Mouse (Mus musculus): Measurements from ENCODE around the gene Pitpna. TPM values are rescaled to one million over a fixed set of nuclear protein-coding genes. Genes with fewer than 3 reads are reported as not detected.

Gene Pitpna
- total and polyA plus RNA-seq, 2 experiments from 2014 or later = 58.4 to 74.0 TPM

DNA sequence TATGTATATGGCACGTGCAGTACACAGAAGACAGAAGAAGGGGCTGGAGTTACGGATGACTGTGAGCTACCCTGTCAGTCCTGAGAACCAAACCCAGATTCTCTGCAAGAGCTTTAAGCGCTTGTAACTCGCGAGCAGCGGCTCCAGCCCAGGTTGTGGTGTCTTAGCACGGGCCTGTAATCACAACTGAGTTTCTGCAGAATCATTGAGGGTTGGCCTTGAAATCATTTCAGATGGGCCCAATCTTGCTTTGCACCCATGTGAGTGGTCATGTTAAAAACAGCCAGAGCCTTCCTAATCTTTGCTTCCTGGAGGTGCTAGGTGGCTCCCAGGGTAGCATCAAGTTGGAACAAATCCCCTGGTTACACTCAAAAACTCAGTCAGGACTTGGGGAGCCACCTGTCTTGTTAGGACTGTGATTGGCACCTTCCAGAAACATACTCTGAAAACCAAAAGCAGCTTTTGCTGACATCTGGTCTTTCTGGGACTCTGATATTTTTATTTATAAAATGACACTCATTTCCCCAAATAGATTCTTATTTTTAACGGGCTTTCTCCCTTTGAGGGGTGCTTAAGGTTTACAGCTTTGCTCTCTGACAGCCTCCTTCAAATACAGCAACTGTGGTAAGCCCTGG is 27.9 kb upstream of the Pitpna start:
- no peak for ATAC-seq (ENCODE audit: insufficient read depth, low read depth)

DNA sequence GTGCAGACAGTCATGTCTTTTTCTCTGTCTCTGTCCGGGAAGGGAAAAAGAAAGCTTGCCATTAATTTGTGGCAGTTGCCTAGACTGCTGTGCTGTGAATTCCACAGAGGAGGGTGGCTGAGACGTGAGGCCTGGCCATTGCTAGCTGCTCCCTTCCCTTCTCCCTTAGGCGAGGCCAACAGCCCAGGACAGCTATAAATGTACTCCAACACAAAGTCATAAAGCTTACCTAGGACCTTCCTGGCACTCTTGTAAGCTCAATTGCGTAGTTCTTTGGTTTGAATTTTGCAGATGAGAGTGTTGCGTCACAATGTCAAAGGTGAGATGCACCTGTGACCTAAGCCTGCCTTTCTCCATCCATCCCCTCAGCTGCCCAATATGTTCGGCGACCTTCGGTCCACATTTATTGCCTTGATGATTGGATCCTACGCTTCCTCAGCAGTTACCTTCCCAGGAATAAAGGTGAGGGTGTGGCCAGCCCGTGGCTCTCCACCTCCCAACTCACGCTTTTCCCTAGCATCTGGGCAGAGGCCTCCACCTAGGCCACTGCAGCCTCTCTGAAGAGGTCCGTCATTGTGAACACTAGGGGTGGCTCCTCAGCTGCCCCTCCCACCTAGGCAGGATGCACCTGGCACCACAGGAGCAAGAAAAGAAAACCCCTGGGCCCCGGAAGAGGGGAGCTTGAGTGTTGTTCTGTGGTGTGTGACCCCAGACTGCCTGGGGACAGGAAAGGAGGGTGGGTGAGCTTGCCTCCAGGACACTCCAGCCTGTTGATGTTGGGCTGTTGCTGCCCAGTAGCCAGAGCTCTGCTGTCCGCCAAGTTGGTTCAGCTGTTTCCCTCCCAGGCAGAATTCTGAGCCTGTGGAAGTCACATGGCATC is 27.1 kb upstream of the Pitpna start:
- Histone ChIP-seq H3K27me3 (ENCODE audit: control insufficient read depth, insufficient read depth, low read length) (no peaks in the 10 kb centered on the region), H3K9me3 (replicated peaks; ENCODE audit: control insufficient read depth, low read length) (no peaks in the 10 kb centered on the region), H3K4me3 (ENCODE audit: low read depth, low read length) (no peak overlapping the region), H3K9ac (replicated peaks; ENCODE audit: low read depth, low read length) (no peak overlapping the region), H3K4me2 (ENCODE audit: low read depth, low read length) (no peak overlapping the region), H3K4me1 (ENCODE audit: control insufficient read depth, insufficient read depth) (0 out of 2 replicates have a peak, but pooled peaks cover 8% of the 10 kb centered on the region), H3K36me3 (replicated peaks; ENCODE audit: control insufficient read depth, insufficient read depth, low read length) (no peaks in the 10 kb centered on the region), H3K27ac (ENCODE audit: low read depth) (peak overlapping the region; percentile 31; the same call in 1 of the 2 replicates)
- ATAC-seq (ENCODE audit: insufficient read depth, low read depth) = no peak
- TF ChIP-seq CTCF (IDR thresholded peaks at IDR 0.05; ENCODE audit: low read depth) = no peak
- no peak for TF ChIP-seq EP300 (IDR thresholded peaks at IDR 0.05; ENCODE audit: low read depth)
- no peak for DNase-seq (ENCODE audit: low spot score)
- 78% methylated on average over 14 of the region's 14 CpGs for whole genome bisulfite sequencing

More for the DNA sequence above, 27.9 kb upstream of the Pitpna start:
- H3K9ac ChIP-seq (replicated peaks; ENCODE audit: low read depth, low read length) = no peak overlapping the region
- DNase-seq (ENCODE audit: low spot score) = no peak
- 86% methylated on average over 8 of the region's 8 CpGs for WGBS
- H3K36me3 ChIP-seq (replicated peaks; ENCODE audit: control insufficient read depth, insufficient read depth, low read length) = no peaks in the 10 kb centered on the region
- H3K27ac ChIP-seq (ENCODE audit: low read depth) = peak overlapping the region; percentile 31; the same call in 1 of the 2 replicates
- H3K9me3 ChIP-seq (replicated peaks; ENCODE audit: control insufficient read depth, low read length) = no peaks in the 10 kb centered on the region
- H3K4me1 ChIP-seq (ENCODE audit: control insufficient read depth, insufficient read depth) = 0 out of 2 replicates have a peak, but pooled peaks cover 8% of the 10 kb centered on the region
- H3K27me3 ChIP-seq (ENCODE audit: control insufficient read depth, insufficient read depth, low read length) = no peaks in the 10 kb centered on the region
- H3K4me3 ChIP-seq (ENCODE audit: low read depth, low read length) = no peak overlapping the region
- H3K4me2 ChIP-seq (ENCODE audit: low read depth, low read length) = no peak overlapping the region
- TF ChIP-seq EP300 (IDR thresholded peaks at IDR 0.05; ENCODE audit: low read depth) (no peak), CTCF (IDR thresholded peaks at IDR 0.05; ENCODE audit: low read depth) (no peak)

DNA sequence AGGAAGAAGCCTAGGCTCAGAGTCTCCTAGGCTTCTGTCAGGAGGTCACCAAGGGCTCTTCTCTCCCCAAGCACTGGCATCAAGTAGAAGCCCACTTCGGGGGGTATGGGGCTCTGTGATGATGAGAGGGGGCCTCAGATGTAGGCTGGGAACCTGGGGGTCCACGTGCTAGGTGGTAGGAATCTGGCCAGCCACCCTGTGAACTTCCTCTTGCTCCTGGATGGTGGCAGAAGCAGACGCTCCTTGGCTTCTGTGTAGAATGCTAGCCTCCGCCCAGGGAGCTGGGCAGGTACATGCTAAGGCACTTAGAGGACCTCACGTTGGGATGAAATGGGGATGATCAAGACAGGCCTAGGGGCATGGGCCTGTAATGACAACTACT is 26.5 kb upstream of the Pitpna start:
- no peaks in the 10 kb centered on the region for H3K36me3 ChIP-seq (replicated peaks; ENCODE audit: control insufficient read depth, insufficient read depth, low read length)
- no peak overlapping the region for H3K9ac ChIP-seq (replicated peaks; ENCODE audit: low read depth, low read length)
- H3K9me3 ChIP-seq (replicated peaks; ENCODE audit: control insufficient read depth, low read length) = no peaks in the 10 kb centered on the region
- ATAC-seq (ENCODE audit: insufficient read depth, low read depth) (no peak), DNase-seq (ENCODE audit: low spot score) (no peak)
- no peak overlapping the region for H3K4me3 ChIP-seq (ENCODE audit: low read depth, low read length)
- no peak overlapping the region for H3K4me2 ChIP-seq (ENCODE audit: low read depth, low read length)
- 84% methylated on average over 5 of the region's 5 CpGs for WGBS
- peaks cover 8% of the 10 kb centered on the region; the same call in 1 of the 2 replicates for H3K4me1 ChIP-seq (ENCODE audit: control insufficient read depth, insufficient read depth)
- no peak overlapping the region; the same call in 1 of the 2 replicates for H3K27ac ChIP-seq (ENCODE audit: low read depth)
- H3K27me3 ChIP-seq (ENCODE audit: control insufficient read depth, insufficient read depth, low read length) = no peaks in the 10 kb centered on the region
- no peak for TF ChIP-seq EP300 (IDR thresholded peaks at IDR 0.05; ENCODE audit: low read depth)
- TF ChIP-seq CTCF (IDR thresholded peaks at IDR 0.05; ENCODE audit: low read depth) = no peak

DNA sequence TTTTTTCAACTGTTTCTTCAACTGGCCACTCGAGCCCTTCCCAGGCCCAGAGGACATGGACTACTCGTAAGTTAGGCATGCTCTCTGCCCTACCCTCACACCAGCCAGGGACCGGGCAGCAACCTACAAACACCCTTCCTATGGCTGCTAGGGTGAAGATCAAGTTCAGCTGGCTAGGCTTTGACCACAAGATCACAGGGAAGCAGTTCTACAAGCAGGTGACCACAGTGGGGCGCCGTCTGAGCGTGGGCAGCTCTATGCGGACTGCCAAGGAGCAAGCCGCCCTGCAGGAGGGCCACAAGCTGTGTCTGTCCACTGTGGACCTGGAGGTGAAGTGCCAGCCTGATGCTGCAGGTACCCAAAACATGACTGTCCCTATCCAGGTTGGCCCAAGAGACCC is 25.1 kb upstream of the Pitpna start:
- no peak overlapping the region for H3K9ac ChIP-seq (replicated peaks; ENCODE audit: low read depth, low read length)
- DNase-seq (ENCODE audit: low spot score) = no peak

DNA sequence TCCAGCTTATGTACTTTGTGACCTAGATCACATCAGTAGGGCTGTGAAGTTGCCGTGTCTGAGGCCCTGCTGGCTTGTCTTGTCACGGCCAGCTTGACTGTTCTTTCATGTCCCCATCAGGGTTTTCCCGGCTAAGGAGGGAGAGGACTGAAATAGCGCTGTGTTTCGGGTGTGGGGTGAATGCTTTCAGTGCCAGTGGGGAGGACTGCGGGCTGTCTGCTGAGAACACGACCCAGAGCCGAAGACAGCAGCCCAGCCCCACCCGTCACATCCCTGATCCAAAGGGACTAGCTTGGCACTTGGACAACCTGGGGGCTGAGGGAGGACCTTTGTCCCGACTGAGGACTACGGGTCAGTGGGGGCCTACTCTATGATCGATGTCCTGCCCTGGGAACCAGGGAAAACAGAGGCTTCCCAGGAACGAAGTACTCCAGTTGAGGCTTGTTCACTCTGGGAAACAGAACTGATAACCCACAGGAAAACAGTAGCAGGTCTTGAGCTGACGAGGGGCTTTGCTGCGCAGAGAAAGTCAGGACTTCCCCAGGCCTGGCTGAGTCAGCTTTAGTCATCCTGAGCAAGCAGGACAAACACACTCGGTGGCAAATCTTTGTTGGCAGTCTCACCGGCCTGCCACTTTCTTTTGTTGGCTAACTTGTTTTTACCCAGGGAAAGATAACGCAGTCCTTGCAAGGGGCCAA is 23.9 kb upstream of the Pitpna start:
- TF ChIP-seq EP300 (IDR thresholded peaks at IDR 0.05; ENCODE audit: low read depth) = no peak
- TF ChIP-seq CTCF (IDR thresholded peaks at IDR 0.05; ENCODE audit: low read depth) = no peak
- Histone ChIP-seq H3K9me3 (replicated peaks; ENCODE audit: control insufficient read depth, low read length) (no peaks in the 10 kb centered on the region), H3K4me1 (ENCODE audit: control insufficient read depth, insufficient read depth) (peaks cover 21% of the 10 kb centered on the region), H3K4me2 (ENCODE audit: low read depth, low read length) (no peak overlapping the region), H3K4me3 (ENCODE audit: low read depth, low read length) (no peak overlapping the region), H3K9ac (replicated peaks; ENCODE audit: low read depth, low read length) (no peak overlapping the region; the same call in 1 of the 2 replicates), H3K36me3 (replicated peaks; ENCODE audit: control insufficient read depth, insufficient read depth, low read length) (no peaks in the 10 kb centered on the region), H3K27me3 (ENCODE audit: control insufficient read depth, insufficient read depth, low read length) (no peaks in the 10 kb centered on the region), H3K27ac (ENCODE audit: low read depth) (peak overlapping the region; percentile 70)
- WGBS = 16% methylated on average over 18 of the region's 18 CpGs
- DNase-seq (ENCODE audit: low spot score) (no peak), ATAC-seq (ENCODE audit: insufficient read depth, low read depth) (peak; percentile 42)

More for the DNA sequence above, 25.1 kb upstream of the Pitpna start:
- Histone ChIP-seq H3K4me1 (ENCODE audit: control insufficient read depth, insufficient read depth) (peaks cover 21% of the 10 kb centered on the region), H3K27ac (ENCODE audit: low read depth) (no peak overlapping the region), H3K4me2 (ENCODE audit: low read depth, low read length) (no peak overlapping the region), H3K4me3 (ENCODE audit: low read depth, low read length) (no peak overlapping the region), H3K36me3 (replicated peaks; ENCODE audit: control insufficient read depth, insufficient read depth, low read length) (no peaks in the 10 kb centered on the region), H3K27me3 (ENCODE audit: control insufficient read depth, insufficient read depth, low read length) (no peaks in the 10 kb centered on the region), H3K9me3 (replicated peaks; ENCODE audit: control insufficient read depth, low read length) (no peaks in the 10 kb centered on the region)
- TF ChIP-seq EP300 (IDR thresholded peaks at IDR 0.05; ENCODE audit: low read depth) = no peak
- no peak for TF ChIP-seq CTCF (IDR thresholded peaks at IDR 0.05; ENCODE audit: low read depth)
- 91% methylated on average over 8 of the region's 8 CpGs for WGBS
- no peak for ATAC-seq (ENCODE audit: insufficient read depth, low read depth)

Data from heart, postnatal 0 days (tissue).